Mouse (Mus musculus) ES-E14 (cell line): Measurements from ENCODE around the gene Cblb. TPM values are rescaled to one million over a fixed set of nuclear protein-coding genes. Genes with fewer than 3 reads are reported as not detected.

Experiments used
- DNase-seq: peaks from one replicate; pipeline ENCODE4 v3.0.0-alpha.2; 2013; ENCODE audit warnings: low read depth, low spot score
- H3K27ac ChIP-seq: 2 replicates; pipeline ENCODE4 v1.5.1; 2012; ENCODE audit warnings: low read depth, mild to moderate bottlenecking, low read length, moderate library complexity, mixed read lengths; ENCODE audit not compliant: poor library complexity, insufficient read depth, severe bottlenecking
- H3K36me3 ChIP-seq: 2 replicates; pipeline ENCODE4 v1.6.1; 2012; ENCODE audit warnings: mild to moderate bottlenecking, low read length, moderate library complexity, mixed read lengths; ENCODE audit not compliant: control insufficient read depth, poor library complexity, insufficient read depth, severe bottlenecking
- H3K4me1 ChIP-seq, 2 experiments: fragments of 150-350 bp in 1 of 2; sonication (generic) in 1 of 2; 2 replicates each; pipeline ENCODE4 v1.6.1; 2012; ENCODE audit warnings: low read length in 2 of 2, mild to moderate bottlenecking in 1 of 2, mixed read lengths in 1 of 2; ENCODE audit not compliant: control insufficient read depth in 2 of 2, insufficient read depth in 2 of 2, poor library complexity in 1 of 2
- H3K4me3 ChIP-seq, 2 experiments: fragments of 150-350 bp in 1 of 2; sonication (generic) in 1 of 2; 2 replicates each; pipeline ENCODE4 v1.5.1; 2012; ENCODE audit warnings: low read length in 2 of 2, low read depth in 1 of 2, mild to moderate bottlenecking in 1 of 2, mixed read lengths in 1 of 2; ENCODE audit not compliant: insufficient read depth in 1 of 2, poor library complexity in 1 of 2, severe bottlenecking in 1 of 2
- H3K9ac ChIP-seq: 2 replicates; pipeline ENCODE4 v1.6.1; 2012; ENCODE audit warnings: low read depth, mild to moderate bottlenecking, low read length, mixed read lengths; ENCODE audit not compliant: poor library complexity, insufficient read depth, severe bottlenecking
- H3K9me3 ChIP-seq: fragments of 150-350 bp; sonication (generic); 2 replicates; pipeline ENCODE4 v1.6.1; 2012; ENCODE audit warnings: low read depth, mild to moderate bottlenecking, low read length; ENCODE audit not compliant: control insufficient read depth, insufficient read depth
- CHD2 ChIP-seq: IDR thresholded peaks from 2 replicates; pipeline ENCODE4 v1.6.1; 2014; ENCODE audit warnings: mild to moderate bottlenecking, low read depth, low read length, inconsistent platforms
- HCFC1 ChIP-seq: IDR thresholded peaks from 2 replicates; pipeline ENCODE4 v1.6.1; 2012; ENCODE audit warnings: low read length, inconsistent platforms, borderline replicate concordance; ENCODE audit not compliant: insufficient read depth
- MAFK ChIP-seq: IDR thresholded peaks from 2 replicates; pipeline ENCODE4 v1.6.1; 2014; ENCODE audit warnings: mild to moderate bottlenecking, low read depth, low read length, inconsistent platforms; ENCODE audit not compliant: insufficient read depth
- ZC3H11A ChIP-seq: IDR thresholded peaks from 2 replicates; pipeline ENCODE4 v1.6.1; 2012; ENCODE audit warnings: low read depth, mild to moderate bottlenecking, inconsistent platforms, low read length, borderline replicate concordance
- ZNF384 ChIP-seq: IDR thresholded peaks from 2 replicates; pipeline ENCODE4 v1.6.1; 2012; ENCODE audit warnings: low read depth, low read length, inconsistent platforms
- in situ Hi-C, 2 experiments: fragments of 600-800 bp; cut with MboI; formaldehyde crosslinking; loops; one replicate each; pipeline ENCODE4 v1.15.1; 2025; ENCODE audit warnings: low sequenced_read_pairs in 2 of 2, inconsistent platforms in 1 of 2; ENCODE audit not compliant: unreplicated experiment in 2 of 2
- total RNA-seq: library from RNA; depleted of rRNA; stranded (reverse); fragments of 300-350 nt; gene quantifications from 2 replicates; pipeline ENCODE4 v1.2.3, GENCODE M21; 2012

Gene Cblb
- total RNA-seq, 1 experiment: 5.1 TPM

DNA sequence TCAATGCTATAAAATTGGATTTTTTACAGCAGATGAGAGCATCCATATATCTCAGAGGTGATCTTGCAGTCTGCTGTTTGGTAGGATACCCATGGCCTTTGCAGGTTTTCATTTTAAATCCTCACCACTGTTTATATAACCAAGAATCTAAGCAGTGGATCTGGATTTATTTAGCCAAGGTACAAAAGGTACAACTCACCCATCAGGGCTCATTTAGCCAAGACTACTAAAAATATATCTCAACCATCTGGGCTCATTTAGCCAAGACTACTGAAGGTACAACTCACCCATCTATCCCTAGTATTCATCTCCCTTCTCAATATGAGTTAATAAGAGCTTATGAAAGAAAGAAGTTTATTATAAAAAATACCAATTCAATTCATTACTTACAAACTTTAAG, 142.2 kb downstream of the Cblb start:
- in situ Hi-C loops: no loop called here
- H3K36me3 ChIP-seq: no peaks in the 10 kb centered on the region
- no peak overlapping the region for H3K9ac ChIP-seq
- H3K27ac ChIP-seq: no peak overlapping the region
- no peaks in the 10 kb centered on the region for H3K4me1 ChIP-seq
- H3K9me3 ChIP-seq: no peaks in the 10 kb centered on the region
- H3K4me3 ChIP-seq: no peak overlapping the region
- DNase-seq: no peak
- TF ChIP-seq CHD2: no peak
- TF ChIP-seq MAFK: no peak

DNA sequence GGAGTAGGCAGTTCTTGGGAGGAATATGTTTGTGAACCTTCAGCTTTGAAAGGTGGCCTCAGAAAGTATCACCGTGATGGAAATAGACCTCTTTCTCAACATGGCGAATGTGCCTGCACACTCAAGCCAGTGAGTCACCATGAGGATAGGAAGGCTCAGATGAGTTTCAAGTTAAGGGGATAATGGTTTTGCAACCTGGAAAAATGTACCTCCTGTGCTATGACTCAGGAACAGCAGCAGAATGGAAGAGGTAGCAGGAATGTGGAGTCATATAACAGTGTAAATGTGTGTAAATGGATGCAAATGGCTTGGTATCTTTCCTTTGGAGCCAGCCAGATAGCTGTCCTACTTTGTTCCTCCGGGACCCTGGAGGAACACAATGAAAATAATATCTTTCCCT, 148.8 kb downstream of the Cblb start:
- Histone ChIP-seq H3K4me3 (no peak overlapping the region), H3K36me3 (no peaks in the 10 kb centered on the region), H3K9me3 (no peaks in the 10 kb centered on the region), H3K4me1 (no peaks in the 10 kb centered on the region), H3K27ac (no peak overlapping the region), H3K9ac (no peak overlapping the region)
- DNase-seq: no peak
- in situ Hi-C loops: no loop called here
- TF ChIP-seq ZNF384 (no peak), ZC3H11A (no peak), CHD2 (no peak), HCFC1 (no peak), MAFK (no peak)

- H3K36me3 ChIP-seq: no peaks in the 10 kb centered on the region
- TF ChIP-seq HCFC1: no peak
- TF ChIP-seq ZC3H11A: no peak
- no peak for TF ChIP-seq MAFK
- peak; percentile 83 for TF ChIP-seq ZNF384
- TF ChIP-seq CHD2: no peak
- no peak for DNase-seq
- H3K9ac ChIP-seq: no peak overlapping the region
- no peaks in the 10 kb centered on the region for H3K9me3 ChIP-seq
- no peak overlapping the region for H3K4me3 ChIP-seq
- no peaks in the 10 kb centered on the region for H3K4me1 ChIP-seq
- no peak overlapping the region for H3K27ac ChIP-seq
- in situ Hi-C loops: no loop called here
These were observed 151.0 kb downstream of the Cblb start for GRCm38 (mm10) chr16:52182057-52182456.

DNA sequence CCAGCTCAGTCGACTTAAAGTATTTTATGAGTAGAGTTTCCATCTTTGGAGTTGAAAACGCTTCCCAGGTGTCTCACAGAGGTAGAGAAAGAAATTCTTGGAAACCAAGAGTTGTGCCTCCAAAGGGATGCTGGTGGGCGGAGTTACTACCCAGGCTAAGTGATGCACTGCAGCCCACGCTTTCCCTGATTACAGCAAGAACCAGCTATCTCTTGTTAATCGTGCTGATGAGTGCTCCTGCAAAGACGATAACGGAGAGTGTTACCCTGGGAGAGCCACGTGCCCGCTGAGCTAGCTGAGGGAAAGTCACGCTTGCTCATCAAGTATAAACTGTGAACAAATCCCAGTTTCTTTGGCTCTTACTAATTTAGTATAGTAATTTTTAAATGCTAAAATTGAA, 153.3 kb downstream of the Cblb start:
- in situ Hi-C loops: no loop called here
- Histone ChIP-seq H3K4me1 (no peaks in the 10 kb centered on the region), H3K36me3 (no peaks in the 10 kb centered on the region), H3K4me3 (no peak overlapping the region), H3K9me3 (no peaks in the 10 kb centered on the region), H3K27ac (no peak overlapping the region), H3K9ac (no peak overlapping the region)
- no peak for TF ChIP-seq ZNF384
- no peak for TF ChIP-seq HCFC1
- no peak for TF ChIP-seq ZC3H11A
- TF ChIP-seq CHD2: no peak
- no peak for TF ChIP-seq MAFK
- no peak for DNase-seq

GRCm38 (mm10) chr16:52186731-52187130, 155.7 kb downstream of the Cblb start:
- in situ Hi-C loops: no loop called here
- H3K4me1 ChIP-seq: no peaks in the 10 kb centered on the region
- H3K9ac ChIP-seq: no peak overlapping the region
- no peak for DNase-seq
- H3K9me3 ChIP-seq: no peaks in the 10 kb centered on the region
- no peak overlapping the region for H3K27ac ChIP-seq
- H3K36me3 ChIP-seq: no peaks in the 10 kb centered on the region
- TF ChIP-seq ZNF384: no peak
- no peak for TF ChIP-seq CHD2
- no peak for TF ChIP-seq MAFK
- TF ChIP-seq ZC3H11A: no peak
- no peak for TF ChIP-seq HCFC1
- no peak overlapping the region for H3K4me3 ChIP-seq
